Mouse (Mus musculus) testis, adult 2 months (tissue): Measurements from ENCODE around the gene Kndc1. TPM values are rescaled to one million over a fixed set of nuclear protein-coding genes. Genes with fewer than 3 reads are reported as not detected.
A peak's percentile ranks its signal among the peaks of the same experiment; 100 is the strongest.

Experiments used
- H3K27ac ChIP-seq: fragments of 200-500 bp; 2 replicates; pipeline ENCODE4 v1.5.1; 2012; ENCODE audit warnings: low read depth, low read length; ENCODE audit not compliant: control insufficient read depth, insufficient read depth
- H3K27me3 ChIP-seq: fragments of 200-500 bp; 2 replicates; pipeline ENCODE4 v1.6.1; 2012; ENCODE audit warnings: mild to moderate bottlenecking, low read length, moderate library complexity; ENCODE audit not compliant: control insufficient read depth, insufficient read depth
- H3K36me3 ChIP-seq: fragments of 200-500 bp; 2 replicates; pipeline ENCODE4 v1.6.1; 2012; ENCODE audit warnings: mild to moderate bottlenecking, low read length; ENCODE audit not compliant: control insufficient read depth, insufficient read depth
- H3K4me1 ChIP-seq: fragments of 200-500 bp; 2 replicates; pipeline ENCODE4 v1.6.1; 2012; ENCODE audit warnings: low read length; ENCODE audit not compliant: control insufficient read depth, insufficient read depth
- H3K4me3 ChIP-seq: fragments of 200-500 bp; 2 replicates; pipeline ENCODE4 v1.5.1; 2012; ENCODE audit warnings: low read depth, mild to moderate bottlenecking, low read length, moderate library complexity, mixed read lengths; ENCODE audit not compliant: control insufficient read depth
- CTCF ChIP-seq: fragments of 200-500 bp; IDR thresholded peaks from 2 replicates; pipeline ENCODE4 v1.5.1; 2012; ENCODE audit warnings: low read depth, mild to moderate bottlenecking, inconsistent platforms, low read length, moderate library complexity; ENCODE audit not compliant: control insufficient read depth, insufficient read depth, insufficient replicate concordance
- POLR2A ChIP-seq: fragments of 200-500 bp; IDR thresholded peaks from 2 replicates; pipeline ENCODE4 v1.6.1; 2012; ENCODE audit warnings: low read depth, mild to moderate bottlenecking, inconsistent platforms, low read length, moderate library complexity; ENCODE audit not compliant: control insufficient read depth
- polyA plus RNA-seq: library from polyadenylated mRNA; depleted of rRNA; stranded (reverse); fragments of >200 nt; gene quantifications from 2 replicates; pipeline ENCODE4 v1.2.3, GENCODE M21; 2012

The Kndc1 gene
- polyA plus RNA-seq, 1 experiment = 3.9 TPM

GRCm38 (mm10) chr7:139968428-139968827 lies 73.9 kb downstream of the Kndc1 start:
- Histone ChIP-seq H3K4me1 (no peaks in the 10 kb centered on the region), H3K4me3 (no peak overlapping the region), H3K36me3 (no peaks in the 10 kb centered on the region), H3K27me3 (no peaks in the 10 kb centered on the region), H3K27ac (no peak overlapping the region)
- no peak for TF ChIP-seq POLR2A
- TF ChIP-seq CTCF = no peak

GRCm38 (mm10) chr7:139969348-139970130 lies 75.0 kb downstream of the Kndc1 start:
- Histone ChIP-seq H3K4me3 (no peak overlapping the region), H3K4me1 (no peaks in the 10 kb centered on the region), H3K27me3 (no peaks in the 10 kb centered on the region), H3K36me3 (no peaks in the 10 kb centered on the region), H3K27ac (peak overlapping the region; percentile 27; the same call in 1 of the 2 replicates)
- TF ChIP-seq POLR2A (no peak), CTCF (peak; percentile 68; the same call in 1 of the 2 replicates)

GRCm38 (mm10) chr7:139970216-139970919 lies 75.9 kb downstream of the Kndc1 start:
- TF ChIP-seq POLR2A (no peak), CTCF (no peak)
- Histone ChIP-seq H3K27me3 (no peaks in the 10 kb centered on the region), H3K36me3 (no peaks in the 10 kb centered on the region), H3K4me3 (peak overlapping the region; percentile 62), H3K27ac (peak overlapping the region; percentile 27; the same call in 1 of the 2 replicates), H3K4me1 (no peaks in the 10 kb centered on the region)

GRCm38 (mm10) chr7:139970979-139971378 lies 76.5 kb downstream of the Kndc1 start:
- H3K4me1 ChIP-seq = no peaks in the 10 kb centered on the region
- H3K27ac ChIP-seq = no peak overlapping the region
- no peaks in the 10 kb centered on the region for H3K36me3 ChIP-seq
- H3K4me3 ChIP-seq = peak overlapping the region; percentile 62
- TF ChIP-seq CTCF (no peak), POLR2A (no peak)
- H3K27me3 ChIP-seq = no peaks in the 10 kb centered on the region

GRCm38 (mm10) chr7:139971436-139971835 lies 76.9 kb downstream of the Kndc1 start:
- H3K27me3 ChIP-seq = no peaks in the 10 kb centered on the region
- no peaks in the 10 kb centered on the region for H3K36me3 ChIP-seq
- H3K4me1 ChIP-seq = no peaks in the 10 kb centered on the region
- peak overlapping the region; percentile 15; the same call in 1 of the 2 replicates for H3K27ac ChIP-seq
- H3K4me3 ChIP-seq = peak overlapping the region; percentile 62
- TF ChIP-seq CTCF = no peak
- TF ChIP-seq POLR2A = 0 out of 2 replicates have a peak, but pooled peaks have one; percentile 13

GRCm38 (mm10) chr7:139972923-139973331 lies 78.4 kb downstream of the Kndc1 start:
- H3K36me3 ChIP-seq = no peaks in the 10 kb centered on the region
- H3K27me3 ChIP-seq = no peaks in the 10 kb centered on the region
- no peak for TF ChIP-seq CTCF
- no peak for TF ChIP-seq POLR2A
- H3K4me1 ChIP-seq = peaks cover 2% of the 10 kb centered on the region; the same call in 1 of the 2 replicates
- peak overlapping the region; percentile 41 for H3K4me3 ChIP-seq
- H3K27ac ChIP-seq = no peak overlapping the region

- Histone ChIP-seq H3K4me1 (peaks cover 9% of the 10 kb centered on the region), H3K36me3 (no peaks in the 10 kb centered on the region), H3K27me3 (no peaks in the 10 kb centered on the region), H3K4me3 (no peak overlapping the region), H3K27ac (no peak overlapping the region)
- TF ChIP-seq CTCF = no peak
- TF ChIP-seq POLR2A = no peak
Observed at GRCm38 (mm10) chr7:139974307-139974706, 79.8 kb downstream of the Kndc1 start.
